Mouse (Mus musculus): ENCODE results near the gene Tnfrsf1b.

DNA sequence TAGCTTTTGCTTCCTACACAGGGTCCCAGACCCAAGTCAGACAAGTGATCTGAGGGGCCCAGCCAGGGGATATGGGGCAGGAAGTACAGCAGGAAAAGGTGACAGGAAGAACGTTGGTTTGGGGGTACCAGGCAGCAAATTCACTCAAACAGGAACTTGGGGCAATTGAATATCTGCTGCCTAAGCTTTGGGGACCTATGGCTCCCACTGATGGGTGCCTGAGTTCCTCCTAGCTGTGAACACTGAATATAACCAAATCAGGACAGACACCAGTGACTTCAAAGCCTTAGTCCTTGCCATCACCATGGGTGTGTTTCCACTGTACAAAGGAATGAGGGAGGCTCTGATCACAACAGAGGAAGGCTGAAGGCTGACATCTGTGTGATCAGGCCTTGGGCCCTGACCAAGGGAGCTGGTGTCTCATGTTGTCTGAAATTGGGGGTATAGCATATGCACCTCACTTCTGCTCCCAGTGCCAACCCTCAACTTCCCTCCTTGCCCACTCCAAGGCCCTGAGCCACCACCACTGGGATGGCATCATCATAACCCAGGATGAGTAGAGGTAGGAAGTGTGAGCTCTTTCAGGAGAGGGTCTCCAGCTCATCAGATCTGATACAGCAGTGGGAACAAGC lies 3.8 kb downstream of the Tnfrsf1b start:
- no peak for TF ChIP-seq GATA1 (IDR thresholded peaks at IDR 0.05; ENCODE audit: borderline replicate concordance, low read length)
- no peak for TF ChIP-seq FLI1 (IDR thresholded peaks at IDR 0.05; ENCODE audit: low read length)
